ENCODE assay signal across 8 mouse cellular contexts in the genomic region with DNA sequence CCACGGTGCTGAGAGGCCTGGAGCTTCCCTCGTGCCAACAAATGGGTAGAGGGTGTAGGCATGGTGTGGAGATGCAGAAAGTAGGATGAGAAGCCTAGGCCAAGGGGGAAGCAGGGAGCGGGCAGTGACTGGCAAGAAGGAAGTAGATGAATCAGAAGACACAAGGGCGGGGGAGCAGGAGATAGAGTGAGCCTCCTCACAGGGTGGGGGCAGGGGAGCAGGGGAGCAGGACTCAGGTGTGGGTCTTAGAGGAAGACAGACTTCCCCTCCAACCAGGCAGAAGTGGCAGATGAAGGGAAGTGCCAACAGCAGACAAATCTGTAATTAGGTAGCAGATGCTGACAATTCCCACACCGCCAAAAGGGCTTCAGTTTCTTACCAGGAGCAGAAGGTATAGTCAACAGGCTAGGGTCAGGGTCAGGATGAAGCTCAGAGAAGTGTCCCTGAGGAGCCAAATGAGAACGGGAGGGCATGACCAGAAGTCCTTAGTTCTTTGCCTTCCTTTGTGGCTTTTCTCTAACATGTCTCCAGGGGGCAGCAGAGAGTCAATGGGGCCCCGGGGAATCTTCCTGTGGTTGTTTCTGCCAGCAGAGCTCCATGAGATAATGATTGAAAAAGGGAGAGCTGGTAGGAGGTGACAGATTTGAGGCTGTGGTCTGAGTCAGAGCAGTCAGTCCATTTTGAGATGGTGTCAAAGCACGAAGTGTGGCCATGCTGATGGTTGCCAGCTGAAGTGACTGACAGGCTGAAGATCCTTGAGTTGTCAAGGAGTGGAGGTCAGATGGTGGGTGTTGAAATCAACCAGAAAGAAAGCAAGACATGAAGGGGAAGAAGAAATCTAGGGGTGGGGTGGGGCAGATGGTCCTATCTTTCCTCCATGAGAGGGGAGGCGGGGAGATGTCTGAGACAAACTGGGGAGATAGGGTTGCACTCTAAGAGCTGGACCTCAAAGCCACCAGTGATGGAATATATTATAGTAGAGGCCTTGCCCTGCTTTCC. TPM values are rescaled to one million over a fixed set of nuclear protein-coding genes. Genes with fewer than 3 reads are reported as not detected.
A peak's percentile ranks its signal among the peaks of the same experiment; 100 is the strongest.
DNase-seq lines count a peak whose midpoint lies in the region; ATAC-seq and TF ChIP-seq lines count a peak whose summit lies in the region.

No protein-coding gene starts in this region.

- H3K27me3 ChIP-seq in heart, postnatal 0 days (ENCODE audit: control insufficient read depth, insufficient read depth, low read length), result no peaks in the 10 kb centered on the region
- no peaks in the 10 kb centered on the region for H3K27me3 ChIP-seq in liver, embryonic 14.5 days (ENCODE audit: control insufficient read depth, insufficient read depth, low read length)
- no peaks in the 10 kb centered on the region for H3K27me3 ChIP-seq in splenic B cell, adult 2 months (ENCODE audit: control insufficient read depth, insufficient read depth, low read length, poor library complexity, severe bottlenecking)

- peak; percentile 57 for DNase-seq in gastrocnemius, adult 2 months
- no peak for DNase-seq in gastrocnemius, postnatal 14 days
- DNase-seq in right cerebral cortex, postnatal 25 days, result peak; percentile 23
- no peak for DNase-seq in right cerebral cortex, postnatal 10 days (ENCODE audit: low spot score in 2 of 2)
- peak; percentile 63 for DNase-seq in brain, adult 2 months (ENCODE audit: low read depth, low spot score)
- peak; percentile 46 for DNase-seq in heart, postnatal 0 days (ENCODE audit: low spot score)
- peak; percentile 44 to 66 (median 50) for DNase-seq in liver, embryonic 14.5 days (ENCODE audit: low read depth in 3 of 3, low spot score in 3 of 3)
- peak; percentile 80 for DNase-seq in splenic B cell, adult 2 months (ENCODE audit: low read depth, low spot score)

- intact Hi-C loops in gastrocnemius, adult 2 months (cut with DNase I), result loop anchor here (2.0 to 5.0 kb wide), 3 partner anchors 41 to 141 kb away; no protein-coding TSS in a partner anchor
- intact Hi-C loops in gastrocnemius, postnatal 14 days (cut with DNase I; ENCODE audit: low total_unique reads), result loop anchor here (5.0 kb wide), 2 partner anchors 46 to 146 kb away; a partner anchor contains a TSS

- WGBS in heart, postnatal 0 days, result 55% methylated on average over 9 of the region's 9 CpGs
- WGBS in liver, embryonic 14.5 days (ENCODE audit: insufficient replicate concordance), result 35% methylated on average over 9 of the region's 9 CpGs

- 0 out of 2 replicates have a peak, but pooled peaks have one; percentile 20 for ATAC-seq in heart, postnatal 0 days (ENCODE audit: insufficient read depth, low read depth)
- ATAC-seq in liver, embryonic 14.5 days (ENCODE audit: insufficient read depth), result peak; percentile 18; the same call in 1 of the 2 replicates

- no peak overlapping the region for H3K4me2 ChIP-seq in heart, postnatal 0 days (ENCODE audit: low read depth, low read length)
- no peak overlapping the region for H3K4me2 ChIP-seq in liver, embryonic 14.5 days (ENCODE audit: low read depth)

- peaks cover 77% of the 10 kb centered on the region for H3K36me3 ChIP-seq in heart, postnatal 0 days (replicated peaks; ENCODE audit: control insufficient read depth, insufficient read depth, low read length)
- H3K36me3 ChIP-seq in liver, embryonic 14.5 days (replicated peaks; ENCODE audit: control insufficient read depth, insufficient read depth, low read depth), result peaks cover 78% of the 10 kb centered on the region
- peaks cover 30% of the 10 kb centered on the region for H3K36me3 ChIP-seq in splenic B cell, adult 2 months (ENCODE audit: control insufficient read depth, insufficient read depth, low read length, poor library complexity, severe bottlenecking)

- H3K9ac ChIP-seq in heart, postnatal 0 days (replicated peaks; ENCODE audit: low read depth, low read length), result no peak overlapping the region
- H3K9ac ChIP-seq in liver, embryonic 14.5 days (replicated peaks), result no peak overlapping the region

- no peak for TF ChIP-seq EP300 in heart, postnatal 0 days (IDR thresholded peaks at IDR 0.05; ENCODE audit: low read depth)
- TF ChIP-seq EP300 in liver, embryonic 14.5 days (IDR thresholded peaks at IDR 0.05; ENCODE audit: low read depth), result no peak

- no peak overlapping the region for H3K4me3 ChIP-seq in gastrocnemius, adult 2 months
- no peak overlapping the region for H3K4me3 ChIP-seq in heart, postnatal 0 days (ENCODE audit: low read depth, low read length)
- H3K4me3 ChIP-seq in liver, embryonic 14.5 days (ENCODE audit: insufficient read depth in 1 of 2, low read depth in 2 of 2, low read length in 2 of 2), result no peak overlapping the region

- TF ChIP-seq CTCF in gastrocnemius, adult 2 months (IDR thresholded peaks at IDR 0.05), result peak; percentile 94
- TF ChIP-seq CTCF in heart, postnatal 0 days (IDR thresholded peaks at IDR 0.05; ENCODE audit: low read depth), result peak; percentile 85
- TF ChIP-seq CTCF in liver, embryonic 14.5 days (IDR thresholded peaks at IDR 0.05; ENCODE audit: low read depth), result peak; percentile 94

- H3K27ac ChIP-seq in gastrocnemius, adult 2 months, result no peak overlapping the region
- H3K27ac ChIP-seq in heart, postnatal 0 days (ENCODE audit: low read depth), result no peak overlapping the region
- H3K27ac ChIP-seq in liver, embryonic 14.5 days, result no peak overlapping the region

- H3K9me3 ChIP-seq in heart, postnatal 0 days (replicated peaks; ENCODE audit: control insufficient read depth, low read length), result no peaks in the 10 kb centered on the region
- no peaks in the 10 kb centered on the region for H3K9me3 ChIP-seq in liver, embryonic 14.5 days (ENCODE audit: control insufficient read depth, low read length)

- no peaks in the 10 kb centered on the region for H3K4me1 ChIP-seq in heart, postnatal 0 days (ENCODE audit: control insufficient read depth, insufficient read depth)
- H3K4me1 ChIP-seq in liver, embryonic 14.5 days (replicated peaks; ENCODE audit: control insufficient read depth in 2 of 2, insufficient read depth in 2 of 2, low read length in 1 of 2), result peaks cover 0 to 7% of the 10 kb centered on the region in 2 experiments; a peak in 2 of 4 replicates

RNA-seq across cellular contexts. Expression of a gene that starts 22.1 kb away (rescaled TPM):
- total RNA-seq in gastrocnemius, adult 2 months (2021), result 1 to 10 TPM; 2.6 to 3.3 TPM
- 1 to 10 TPM; 3.1 to 5.8 TPM for total RNA-seq in gastrocnemius, postnatal 14 days (2021)
- 0.69 and 0.89 TPM in 2 replicates for total RNA-seq in heart, postnatal 0 days (2014; rRNA removed; ENCODE audit: low replicate concordance)
- 0.08 TPM in 1 of 2 replicates, not detected in the other for polyA plus RNA-seq in heart, postnatal 0 days (2015; fragmentation: Nextera tagmentation; extraction: Ambion mirVana)
- 0.03 and 0.35 TPM in 2 replicates for polyA plus RNA-seq in liver, embryonic 14.5 days (2012; rRNA removed)
- not detected in 2 replicates for polyA plus RNA-seq in liver, embryonic 14.5 days (2014; fragmentation: Nextera tagmentation; extraction: Ambion mirVana)

RNA-seq across cellular contexts. Expression of a gene that starts 22.1 kb away (rescaled TPM):
- 10 to 100 TPM; 11.9 to 26.1 TPM for total RNA-seq in gastrocnemius, adult 2 months (2021)
- total RNA-seq in gastrocnemius, postnatal 14 days (2021), result 10 to 100 TPM; 58.1 to 77.5 TPM
- 21.1 and 39.9 TPM in 2 replicates for total RNA-seq in heart, postnatal 0 days (2014; rRNA removed; ENCODE audit: low replicate concordance)
- 14.4 and 16.3 TPM in 2 replicates for polyA plus RNA-seq in heart, postnatal 0 days (2015; fragmentation: Nextera tagmentation; extraction: Ambion mirVana)
- polyA plus RNA-seq in liver, embryonic 14.5 days (2012; rRNA removed), result 3.3 and 3.6 TPM in 2 replicates
- 1.1 and 1.7 TPM in 2 replicates for polyA plus RNA-seq in liver, embryonic 14.5 days (2014; fragmentation: Nextera tagmentation; extraction: Ambion mirVana)

RNA-seq across cellular contexts. Expression of a gene that starts 23.4 kb away (rescaled TPM):
- 1 to 10 TPM; 4.1 to 4.5 TPM for total RNA-seq in gastrocnemius, adult 2 months (2021)
- total RNA-seq in gastrocnemius, postnatal 14 days (2021), result 1 to 10 TPM; 5.2 to 7.5 TPM
- total RNA-seq in heart, postnatal 0 days (2014; rRNA removed; ENCODE audit: low replicate concordance), result 11.4 and 15.0 TPM in 2 replicates
- 5.2 and 5.6 TPM in 2 replicates for polyA plus RNA-seq in heart, postnatal 0 days (2015; fragmentation: Nextera tagmentation; extraction: Ambion mirVana)
- 16.7 and 17.6 TPM in 2 replicates for polyA plus RNA-seq in liver, embryonic 14.5 days (2012; rRNA removed)
- polyA plus RNA-seq in liver, embryonic 14.5 days (2014; fragmentation: Nextera tagmentation; extraction: Ambion mirVana), result 17.1 and 19.3 TPM in 2 replicates

RNA-seq across cellular contexts. Expression of a gene that starts 26.8 kb away (rescaled TPM):
- 1 to 10 TPM; 6.8 to 7.3 TPM for total RNA-seq in gastrocnemius, adult 2 months (2021)
- total RNA-seq in gastrocnemius, postnatal 14 days (2021), result 1 to 10 TPM; 7.0 to 8.7 TPM
- 16.4 and 52.8 TPM in 2 replicates for total RNA-seq in heart, postnatal 0 days (2014; rRNA removed; ENCODE audit: low replicate concordance)
- polyA plus RNA-seq in heart, postnatal 0 days (2015; fragmentation: Nextera tagmentation; extraction: Ambion mirVana), result 21.7 and 23.3 TPM in 2 replicates
- 4.1 and 4.8 TPM in 2 replicates for polyA plus RNA-seq in liver, embryonic 14.5 days (2012; rRNA removed)
- 2.5 and 3.8 TPM in 2 replicates for polyA plus RNA-seq in liver, embryonic 14.5 days (2014; fragmentation: Nextera tagmentation; extraction: Ambion mirVana)

Comparison
In these comparisons a context has a peak if more than half of its experiments do, and no peak if none do; other contexts are left out.
1. DNase-seq: peak in gastrocnemius, adult 2 months (single experiment), right cerebral cortex, postnatal 25 days (single experiment), brain, adult 2 months (single experiment), heart, postnatal 0 days (single experiment), liver, embryonic 14.5 days (3 of 3) and splenic B cell, adult 2 months (single experiment); none in gastrocnemius, postnatal 14 days (single experiment) and right cerebral cortex, postnatal 10 days (0 of 2).
2. Peak in every context shown above with its lines, with median percentiles within 50 percentile points of each other: CTCF ChIP-seq.